Mouse (Mus musculus): ENCODE results near the gene Tpt1. TPM values are rescaled to one million over a fixed set of nuclear protein-coding genes. Genes with fewer than 3 reads are reported as not detected.

Gene Tpt1
- 977 and 1,124 TPM in 2 replicates for polyA plus RNA-seq (2015; fragmentation: Nextera tagmentation; extraction: Ambion mirVana)

DNA sequence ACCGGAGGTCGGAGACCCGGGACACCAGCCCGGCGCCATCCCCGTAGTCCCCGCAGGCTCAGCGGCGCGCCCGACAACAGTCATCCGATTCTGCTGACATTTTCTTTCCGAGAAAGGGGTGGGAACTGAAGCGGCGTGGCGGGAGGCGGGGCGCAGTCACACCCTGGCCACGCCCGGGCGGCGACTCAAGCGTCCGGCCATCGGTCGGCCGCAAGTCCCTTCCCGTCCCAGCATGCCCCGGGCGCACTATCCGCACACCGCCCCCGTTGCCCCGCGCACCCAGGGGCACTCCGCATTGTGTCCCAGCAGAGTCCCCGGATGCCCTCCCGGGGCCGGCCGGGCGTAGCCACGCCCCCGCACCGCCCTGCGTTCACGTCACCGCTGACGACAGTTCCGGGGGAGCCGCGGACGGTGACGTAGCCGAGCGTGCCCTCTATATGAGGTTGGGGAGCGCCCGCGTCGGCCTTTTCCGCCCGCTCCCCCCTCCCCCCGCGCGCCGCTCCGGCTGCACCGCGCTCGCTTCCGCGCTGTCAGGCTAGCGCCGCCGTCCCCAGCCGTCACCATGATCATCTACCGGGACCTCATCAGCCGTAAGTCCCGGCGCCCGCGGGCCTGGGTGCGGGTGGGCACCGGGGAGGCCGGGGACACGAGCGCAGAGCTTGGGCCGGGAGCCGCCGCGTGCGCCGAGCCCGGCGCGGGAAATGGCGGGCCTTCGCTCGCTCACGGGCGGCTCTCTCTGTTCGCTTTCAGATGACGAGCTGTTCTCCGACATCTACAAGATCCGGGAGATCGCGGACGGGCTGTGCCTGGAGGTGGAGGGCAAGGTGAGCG, at the start of gene Tpt1:
Tpt1 (plus strand) TSS at position 227 of the 831 bp plus-strand sequence.
- Histone ChIP-seq H3K4me1 (peaks cover 36% of the 10 kb centered on the region), H3K27me3 (no peaks in the 10 kb centered on the region), H3K9ac (peak within 1 kb of the TSS; percentile 98), H3K4me3 (peak within 1 kb of the TSS; percentile 83), H3K27ac (peak within 1 kb of the TSS; percentile 98), H3K36me3 (ENCODE audit: poor library complexity, severe bottlenecking) (peaks cover 35% of the 10 kb centered on the region), H3K4me2 (peak within 1 kb of the TSS; percentile 66), H3K9me3 (replicated peaks) (no peaks in the 10 kb centered on the region)
- under 1% methylated on average over 104 of the region's 108 CpGs for WGBS
- peak; percentile 98 for ATAC-seq

DNA sequence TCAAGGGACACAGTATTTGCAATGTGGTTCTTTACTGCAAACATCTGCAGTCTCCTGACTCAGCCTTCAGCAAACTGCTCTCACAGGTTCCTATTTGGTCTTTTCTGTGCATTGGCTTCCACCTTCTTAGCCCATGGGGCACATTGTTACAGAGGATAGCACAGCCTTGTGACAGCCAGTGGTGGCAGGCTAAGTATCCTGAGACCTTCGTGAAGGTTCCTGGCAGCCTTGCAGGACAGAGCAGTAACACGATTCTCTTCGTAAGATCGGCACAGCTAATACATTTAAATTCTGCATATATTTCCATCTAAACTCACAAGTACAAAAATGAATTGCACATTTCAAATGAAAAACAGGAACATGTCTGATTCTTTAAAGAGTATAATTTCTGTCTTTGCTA, 49.0 kb upstream of the Tpt1 start:
- Histone ChIP-seq H3K27me3 (no peaks in the 10 kb centered on the region), H3K36me3 (ENCODE audit: poor library complexity, severe bottlenecking) (no peaks in the 10 kb centered on the region), H3K9me3 (replicated peaks) (no peaks in the 10 kb centered on the region), H3K27ac (no peak overlapping the region), H3K4me3 (no peak overlapping the region), H3K9ac (no peak overlapping the region), H3K4me2 (no peak overlapping the region), H3K4me1 (no peaks in the 10 kb centered on the region)
- ATAC-seq: no peak
- WGBS: 89% methylated on average over 4 of the region's 4 CpGs

DNA sequence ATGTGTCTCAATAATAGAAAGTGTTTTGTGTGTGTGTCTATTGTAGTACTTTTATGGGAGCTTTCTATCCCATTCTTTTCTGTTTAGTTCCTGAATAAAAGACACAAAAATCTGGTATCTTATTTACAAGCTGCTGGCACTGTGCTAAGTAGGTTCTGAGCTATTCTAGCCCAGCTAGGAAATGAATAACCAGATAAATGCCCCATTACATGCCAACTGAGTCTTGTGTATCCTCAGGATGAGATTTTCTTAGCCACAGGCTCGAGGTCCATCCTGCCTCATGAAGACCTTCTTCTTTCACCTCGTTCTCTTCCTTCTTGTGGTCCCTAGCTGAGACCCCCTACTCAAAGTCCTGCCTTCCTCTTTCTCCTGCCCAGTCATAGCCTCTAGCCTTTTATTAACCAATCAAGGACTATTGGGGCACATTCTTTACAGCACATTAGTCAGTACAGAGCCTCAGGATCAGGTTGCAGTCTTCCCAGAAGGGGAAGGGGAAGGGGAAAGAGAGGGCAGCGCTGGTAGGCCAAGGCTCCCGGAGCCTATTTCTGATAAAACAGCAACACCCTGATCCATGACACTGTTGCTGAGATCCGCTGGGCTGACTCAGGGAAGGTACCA, 47.0 kb upstream of the Tpt1 start:
- ATAC-seq: no peak
- no peak overlapping the region for H3K4me2 ChIP-seq
- no peaks in the 10 kb centered on the region for H3K4me1 ChIP-seq
- WGBS: 42% methylated on average over 5 of the region's 5 CpGs
- H3K9ac ChIP-seq: no peak overlapping the region
- no peak overlapping the region for H3K27ac ChIP-seq
- no peak overlapping the region for H3K4me3 ChIP-seq
- H3K9me3 ChIP-seq (replicated peaks): no peaks in the 10 kb centered on the region
- H3K36me3 ChIP-seq (ENCODE audit: poor library complexity, severe bottlenecking): no peaks in the 10 kb centered on the region
- H3K27me3 ChIP-seq: no peaks in the 10 kb centered on the region

DNA sequence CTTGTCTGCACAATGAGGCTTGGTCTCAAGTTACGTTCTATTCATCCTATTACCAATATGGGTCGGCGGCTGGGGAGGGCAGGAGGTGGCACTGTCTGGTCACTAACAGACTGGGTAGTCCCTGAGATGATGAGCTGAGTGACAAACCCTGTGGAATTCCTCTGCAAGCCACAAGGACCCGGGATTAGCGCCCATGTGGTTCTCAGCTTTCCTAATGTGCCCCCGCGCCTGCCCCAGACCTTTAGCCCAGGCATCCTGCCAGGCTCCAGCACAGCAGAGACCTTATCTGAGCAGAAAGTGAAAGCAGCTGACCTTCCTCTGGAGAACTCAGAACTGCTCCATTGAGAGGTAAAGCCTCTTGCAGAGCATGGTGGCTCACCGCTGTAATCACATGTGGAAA, 37.1 kb upstream of the Tpt1 start:
- H3K4me3 ChIP-seq: no peak overlapping the region
- no peak for ATAC-seq
- no peak overlapping the region for H3K4me2 ChIP-seq
- H3K9me3 ChIP-seq (replicated peaks): no peaks in the 10 kb centered on the region
- H3K27ac ChIP-seq: no peak overlapping the region
- whole genome bisulfite sequencing: 64% methylated on average over 8 of the region's 8 CpGs
- H3K36me3 ChIP-seq (ENCODE audit: poor library complexity, severe bottlenecking): no peaks in the 10 kb centered on the region
- no peaks in the 10 kb centered on the region for H3K27me3 ChIP-seq
- no peaks in the 10 kb centered on the region for H3K4me1 ChIP-seq
- no peak overlapping the region for H3K9ac ChIP-seq

DNA sequence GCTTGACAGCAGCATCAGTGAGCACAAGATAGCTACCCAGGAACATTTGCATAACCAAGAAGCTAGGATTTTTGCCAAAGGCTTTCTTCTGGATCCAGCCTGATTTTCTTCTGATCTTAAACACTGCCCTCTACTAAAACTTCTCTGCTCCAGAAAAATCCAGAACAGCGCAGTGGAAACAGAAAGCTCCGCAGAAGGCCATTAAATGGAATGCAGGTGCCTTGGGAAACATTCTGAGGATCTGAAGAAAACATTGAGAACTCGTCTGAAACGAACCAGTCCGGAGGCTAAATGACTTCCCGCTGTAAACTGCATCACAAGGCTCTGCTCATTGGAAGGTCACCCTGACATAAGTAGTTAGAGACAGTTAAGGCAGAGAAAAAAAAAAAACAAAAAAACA, 35.0 kb upstream of the Tpt1 start:
- H3K9ac ChIP-seq: no peak overlapping the region
- H3K27ac ChIP-seq: no peak overlapping the region
- no peak overlapping the region for H3K4me3 ChIP-seq
- no peak overlapping the region for H3K4me2 ChIP-seq
- 86% methylated on average over 6 of the region's 6 CpGs for WGBS
- no peaks in the 10 kb centered on the region for H3K9me3 ChIP-seq (replicated peaks)
- H3K27me3 ChIP-seq: no peaks in the 10 kb centered on the region
- H3K4me1 ChIP-seq: no peaks in the 10 kb centered on the region
- no peak for ATAC-seq
- H3K36me3 ChIP-seq (ENCODE audit: poor library complexity, severe bottlenecking): no peaks in the 10 kb centered on the region

DNA sequence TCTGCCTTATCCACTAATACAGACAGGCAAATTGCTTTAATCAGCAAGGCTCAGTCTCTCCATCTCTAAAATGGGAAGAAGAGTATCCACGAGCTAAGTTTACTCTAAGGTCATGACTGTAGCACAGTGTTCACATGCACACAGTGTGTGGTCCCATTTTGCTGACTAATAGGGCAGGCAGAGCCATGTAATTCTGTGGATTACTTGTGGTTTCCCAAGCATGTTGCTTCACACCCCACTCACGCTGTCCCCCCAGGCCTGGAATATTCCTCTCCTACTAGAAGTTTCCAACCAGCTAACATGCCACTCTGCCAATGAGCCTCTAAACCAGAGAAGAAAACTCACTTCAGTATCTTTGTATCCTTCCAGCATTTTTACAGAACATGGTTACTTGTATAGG, 26.4 kb upstream of the Tpt1 start:
- H3K36me3 ChIP-seq (ENCODE audit: poor library complexity, severe bottlenecking): no peaks in the 10 kb centered on the region
- H3K4me2 ChIP-seq: no peak overlapping the region
- H3K27ac ChIP-seq: no peak overlapping the region
- WGBS: 92% methylated on average over 2 of the region's 2 CpGs
- H3K9ac ChIP-seq: no peak overlapping the region
- no peak overlapping the region for H3K4me3 ChIP-seq
- no peak for ATAC-seq
- no peaks in the 10 kb centered on the region for H3K27me3 ChIP-seq
- H3K9me3 ChIP-seq (replicated peaks): no peaks in the 10 kb centered on the region
- H3K4me1 ChIP-seq: no peaks in the 10 kb centered on the region

DNA sequence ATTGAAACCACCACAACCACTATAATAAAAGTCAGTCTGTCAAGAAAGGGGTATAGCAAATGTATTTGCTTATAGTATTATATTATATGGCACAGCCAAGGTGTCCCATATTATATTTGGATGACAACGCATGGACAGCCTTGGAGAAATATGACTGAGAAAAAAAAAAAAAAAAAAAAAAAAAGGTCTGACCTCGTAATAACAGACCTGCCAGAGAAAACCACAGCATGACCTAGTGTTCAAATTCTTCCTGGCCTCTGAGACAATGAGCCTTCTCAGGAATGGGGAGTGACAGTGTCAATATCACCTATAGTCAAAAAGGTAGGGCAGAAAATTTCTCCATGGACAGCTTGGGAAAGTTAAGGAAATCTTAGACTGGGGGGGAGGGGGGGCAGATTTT, 25.6 kb upstream of the Tpt1 start:
- Histone ChIP-seq H3K9me3 (replicated peaks) (no peaks in the 10 kb centered on the region), H3K4me3 (no peak overlapping the region), H3K27ac (no peak overlapping the region), H3K4me2 (no peak overlapping the region), H3K36me3 (ENCODE audit: poor library complexity, severe bottlenecking) (no peaks in the 10 kb centered on the region), H3K9ac (no peak overlapping the region), H3K4me1 (no peaks in the 10 kb centered on the region), H3K27me3 (no peaks in the 10 kb centered on the region)
- no peak for ATAC-seq
- 98% methylated on average over 2 of the region's 2 CpGs for WGBS

DNA sequence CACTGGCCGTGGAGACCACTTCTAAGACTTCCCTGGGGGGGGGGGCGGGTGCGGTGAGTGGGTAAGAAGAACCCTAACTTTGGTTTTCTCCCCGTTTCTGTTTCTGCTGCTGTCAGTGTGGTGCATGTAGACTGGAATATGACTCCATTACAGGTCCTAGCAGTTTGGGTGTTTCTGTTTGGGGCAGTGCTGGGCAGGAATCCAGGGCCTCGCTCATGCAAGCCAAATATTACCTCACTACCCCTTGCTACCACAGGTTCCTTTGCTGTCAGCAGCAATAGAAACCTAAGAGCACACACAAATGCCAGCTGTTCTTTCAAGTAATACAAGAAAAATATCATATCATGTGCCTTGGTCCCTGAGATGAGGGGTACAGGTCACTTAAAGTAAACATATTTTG, 24.9 kb upstream of the Tpt1 start:
- 92% methylated on average over 5 of the region's 5 CpGs for WGBS

DNA sequence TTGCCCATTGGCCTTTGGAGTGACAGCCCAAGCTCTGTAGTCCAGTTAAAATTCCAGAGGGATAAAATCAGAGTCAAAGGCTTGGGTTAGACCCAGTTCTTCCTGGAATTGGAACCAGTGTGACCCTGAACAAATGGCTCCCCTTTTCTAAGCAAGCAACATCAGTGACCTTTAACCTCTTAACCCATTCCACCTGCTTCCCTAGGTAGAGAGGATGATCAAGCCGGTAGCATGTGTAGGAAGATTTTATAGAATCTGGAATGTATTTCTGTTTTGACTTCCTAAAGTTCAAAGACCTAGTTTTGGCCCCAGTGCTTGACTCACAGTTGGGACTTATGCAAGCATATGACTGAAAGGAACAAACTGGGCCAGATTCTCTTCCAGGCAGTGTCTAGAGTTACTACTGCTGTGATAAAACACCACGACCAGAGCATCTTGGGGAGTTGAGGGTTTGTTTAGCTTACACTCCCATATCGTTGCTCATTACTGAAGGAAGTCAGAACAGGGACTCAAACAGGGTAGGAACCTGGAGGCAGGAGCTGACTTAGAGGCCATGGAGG, 18.0 kb upstream of the Tpt1 start:
- Histone ChIP-seq H3K9ac (no peak overlapping the region), H3K9me3 (replicated peaks) (no peaks in the 10 kb centered on the region), H3K27ac (no peak overlapping the region), H3K36me3 (ENCODE audit: poor library complexity, severe bottlenecking) (no peaks in the 10 kb centered on the region), H3K27me3 (peaks cover 19% of the 10 kb centered on the region), H3K4me1 (peaks cover 13% of the 10 kb centered on the region), H3K4me3 (no peak overlapping the region), H3K4me2 (no peak overlapping the region)
- 78% methylated on average over 3 of the region's 3 CpGs for WGBS
- no peak for ATAC-seq

More for the DNA sequence above, 24.9 kb upstream of the Tpt1 start:
- Histone ChIP-seq H3K9me3 (replicated peaks) (no peaks in the 10 kb centered on the region), H3K4me3 (no peak overlapping the region), H3K27ac (no peak overlapping the region), H3K4me1 (no peaks in the 10 kb centered on the region), H3K4me2 (no peak overlapping the region), H3K27me3 (no peaks in the 10 kb centered on the region), H3K36me3 (ENCODE audit: poor library complexity, severe bottlenecking) (no peaks in the 10 kb centered on the region), H3K9ac (no peak overlapping the region)
- no peak for ATAC-seq

DNA sequence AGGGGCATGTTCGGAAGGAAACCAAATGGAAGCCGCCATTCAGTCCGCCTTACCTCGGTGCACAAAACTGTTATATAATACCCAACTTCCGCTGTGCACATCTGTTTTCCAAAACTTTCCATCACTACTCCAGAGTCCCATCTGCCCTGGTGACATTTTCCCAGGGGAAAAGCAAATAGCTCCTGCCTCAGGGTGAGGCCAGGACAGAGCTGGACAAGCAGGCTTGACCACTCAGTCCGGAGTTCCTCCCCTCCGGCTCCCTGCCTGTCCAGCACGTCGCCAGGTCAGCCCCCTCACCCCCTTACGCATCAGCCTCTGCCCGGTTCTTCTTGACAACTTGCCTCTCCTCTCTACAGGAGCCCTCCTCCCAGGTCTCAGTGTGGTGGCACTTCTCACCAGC, 16.7 kb upstream of the Tpt1 start:
- whole genome bisulfite sequencing: 43% methylated on average over 11 of the region's 11 CpGs
- Histone ChIP-seq H3K4me1 (peaks cover 18% of the 10 kb centered on the region), H3K9ac (no peak overlapping the region), H3K27me3 (peaks cover 19% of the 10 kb centered on the region), H3K9me3 (replicated peaks) (no peaks in the 10 kb centered on the region), H3K36me3 (ENCODE audit: poor library complexity, severe bottlenecking) (no peaks in the 10 kb centered on the region), H3K4me2 (peak overlapping the region; percentile 65), H3K27ac (no peak overlapping the region), H3K4me3 (no peak overlapping the region; the same call in 1 of the 2 replicates)
- ATAC-seq: no peak

DNA sequence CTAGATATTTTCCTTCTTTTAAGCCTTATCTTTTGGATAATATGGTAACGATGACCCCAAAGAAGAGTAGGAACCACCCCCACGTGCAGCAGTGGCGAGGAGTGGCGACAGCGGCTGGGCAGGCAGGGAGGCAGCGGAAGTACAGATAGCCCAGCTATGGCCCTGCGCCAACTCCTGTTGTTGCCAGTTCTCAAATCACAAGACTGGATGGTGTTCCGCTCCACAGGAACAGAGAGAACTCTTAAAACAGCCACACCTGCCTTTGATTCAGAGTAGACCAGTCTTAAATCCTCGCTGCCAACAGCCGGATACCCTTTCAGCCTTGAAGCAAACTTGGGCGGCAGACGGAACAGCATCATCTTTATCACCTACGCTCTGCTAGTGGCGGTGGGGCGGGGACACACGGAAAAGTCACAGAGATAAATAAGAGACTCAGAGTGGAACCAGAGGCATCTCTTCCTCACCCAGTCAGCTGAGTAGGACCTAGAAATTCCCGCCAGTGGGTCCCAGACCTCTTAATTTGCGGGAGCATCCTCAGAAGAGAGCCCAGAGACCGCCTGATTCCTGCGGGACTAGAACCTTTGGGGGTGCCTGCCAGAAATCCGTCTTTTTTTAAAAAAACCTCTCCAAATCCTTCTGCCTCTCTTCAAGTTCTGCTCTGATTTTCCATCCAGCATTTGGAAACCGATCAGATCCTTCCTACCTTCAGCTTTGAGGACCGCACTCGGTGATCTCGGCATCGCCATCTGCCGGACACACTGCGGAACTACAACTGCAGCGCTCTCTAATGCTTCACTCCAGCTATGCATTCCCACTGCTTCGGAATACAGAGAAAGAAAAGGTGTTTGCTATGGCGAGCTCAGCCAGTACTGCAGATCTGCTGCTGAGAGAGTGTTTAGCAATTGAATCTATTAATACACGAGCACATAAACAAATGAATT, 15.8 kb upstream of the Tpt1 start:
- WGBS: 9% methylated on average over 32 of the region's 32 CpGs
- no peaks in the 10 kb centered on the region for H3K9me3 ChIP-seq (replicated peaks)
- H3K9ac ChIP-seq: peak overlapping the region; percentile 43
- peak overlapping the region; percentile 65 for H3K4me2 ChIP-seq
- H3K36me3 ChIP-seq (ENCODE audit: poor library complexity, severe bottlenecking): no peaks in the 10 kb centered on the region
- peak overlapping the region; percentile 35 for H3K4me3 ChIP-seq
- H3K27ac ChIP-seq: no peak overlapping the region
- peak; percentile 71 for ATAC-seq
- peaks cover 19% of the 10 kb centered on the region for H3K27me3 ChIP-seq
- peaks cover 27% of the 10 kb centered on the region for H3K4me1 ChIP-seq
